Mouse (Mus musculus) stomach, postnatal 0 days (tissue): ENCODE results near the gene Nfib.

ENCODE experiments used
- CTCF ChIP-seq: IDR thresholded peaks from 2 replicates; pipeline ENCODE4 v1.5.1; 2016; ENCODE audit warnings: antibody characterized with exemption, low read depth, mild to moderate bottlenecking, moderate library complexity
- EP300 ChIP-seq: optimal IDR thresholded peaks from 2 replicates; pipeline ENCODE3; 2016; ENCODE audit warnings: antibody characterized with exemption

- no peak for TF ChIP-seq CTCF
- no peak for TF ChIP-seq EP300
Observed at GRCm38 (mm10) chr4:82336951-82337381, 368.6 kb downstream of the Nfib start.
